Mouse (Mus musculus): ENCODE measurements around the gene Scg5.
A peak's percentile ranks its signal among the peaks of the same experiment; 100 is the strongest.

Gene Scg5

DNA sequence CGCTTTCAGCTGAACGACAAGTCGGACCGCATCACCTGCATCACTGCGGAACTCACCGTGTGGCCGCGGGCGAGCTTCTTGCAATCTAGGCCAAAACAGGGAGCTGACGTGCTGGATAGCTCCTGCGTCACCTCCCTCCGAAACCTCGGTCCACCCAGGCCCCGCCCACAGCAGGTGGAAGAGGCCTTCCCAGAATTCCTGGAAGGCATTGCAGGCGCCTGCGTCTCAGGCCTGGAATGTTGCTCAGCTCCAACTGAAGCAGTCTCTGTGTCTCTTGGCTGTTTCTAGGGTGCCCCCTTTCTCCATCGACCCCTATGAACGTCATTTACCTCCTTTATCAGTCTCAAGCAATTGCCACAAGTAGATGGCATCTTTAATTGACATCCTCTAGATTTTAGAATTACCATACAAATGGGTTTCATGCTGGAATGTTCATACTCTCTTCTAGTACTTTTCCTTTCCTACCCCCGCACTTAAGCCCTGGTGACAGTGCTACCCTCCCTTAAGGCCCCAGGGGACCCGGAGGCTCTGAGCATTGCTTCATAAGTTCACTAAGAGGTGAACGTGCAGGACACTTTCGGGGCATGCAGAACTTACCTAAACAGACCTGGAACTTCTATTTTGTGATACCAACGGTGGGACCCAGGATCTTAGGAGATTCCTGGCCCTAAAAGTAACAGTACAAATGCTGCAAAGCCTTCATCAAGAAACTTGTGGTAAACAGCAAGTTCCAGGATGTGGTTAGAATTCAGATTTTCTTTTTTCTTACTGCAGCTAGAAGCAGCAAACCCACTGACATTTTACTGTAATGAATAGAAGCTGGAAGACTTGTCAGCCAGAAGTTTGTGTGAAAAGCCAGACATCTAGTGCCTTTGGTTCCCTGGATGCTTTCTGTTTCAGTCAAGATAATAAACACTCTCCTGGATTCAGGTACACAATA, at the start of gene Scg5:
Gene Scg5 (minus strand): TSS at position 179 of the 940 bp plus-strand sequence.
- DNase-seq (ENCODE audit: low spot score in 2 of 2), result peak; percentile 57 to 79

DNA sequence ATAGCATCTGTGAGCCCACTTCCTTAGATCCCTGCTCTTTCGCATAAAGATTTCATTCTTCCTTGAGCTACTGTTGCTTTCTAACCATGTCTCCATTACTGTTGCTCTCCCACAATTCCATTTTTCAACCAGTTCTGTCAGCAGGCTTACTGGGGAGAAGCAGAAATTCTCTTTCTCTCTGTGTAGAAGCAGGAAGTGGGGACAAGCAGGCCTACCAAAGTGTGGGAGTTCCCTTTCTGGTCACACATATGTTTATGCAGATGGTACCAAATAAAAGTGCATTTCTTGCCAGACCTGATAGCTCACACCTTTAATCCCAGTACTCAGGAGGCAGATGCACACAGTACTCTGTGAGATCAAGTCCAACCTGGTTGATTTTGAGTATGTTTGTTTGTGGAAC, 41.2 kb upstream of the Scg5 start:
- DNase-seq (ENCODE audit: low spot score in 2 of 2), result no peak

DNA sequence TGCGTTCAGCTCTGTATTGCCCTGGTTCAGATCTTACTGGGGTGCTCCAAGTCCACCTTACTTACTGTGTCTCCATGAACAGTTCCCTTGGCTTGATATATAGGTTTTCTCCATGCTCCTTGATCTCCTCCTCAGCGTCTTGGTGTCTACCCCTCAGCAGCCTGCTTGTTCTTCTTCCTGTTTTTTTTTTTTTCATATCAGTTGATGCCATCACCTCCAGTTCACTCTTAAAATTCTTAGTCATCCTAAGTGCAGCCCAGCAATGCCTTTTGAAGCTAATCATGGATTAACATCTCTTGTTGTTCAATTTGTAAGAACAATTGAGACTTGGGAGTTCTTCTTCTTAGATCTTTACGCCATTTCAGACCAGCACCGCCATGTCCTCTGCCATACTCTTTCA, 39.5 kb upstream of the Scg5 start:
- DNase-seq (ENCODE audit: low spot score in 2 of 2), result no peak

DNA sequence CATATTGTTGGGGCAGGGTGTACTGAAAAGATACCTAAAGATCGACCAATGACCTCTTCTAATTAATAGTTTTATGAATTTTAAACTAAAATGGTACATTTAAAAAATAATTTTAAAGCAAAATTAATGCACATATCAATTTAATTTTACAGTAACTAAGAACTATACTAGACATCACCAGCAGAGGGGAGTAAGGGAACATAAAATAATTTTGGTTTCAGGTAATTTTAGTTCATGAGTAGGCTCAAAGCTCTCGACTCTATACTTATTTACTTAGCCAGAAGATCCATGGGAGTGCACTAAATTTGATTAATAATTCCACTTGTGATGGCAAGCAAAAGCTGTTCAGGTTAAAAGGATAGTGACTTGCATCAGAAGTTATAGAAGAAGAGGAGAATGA, 37.2 kb upstream of the Scg5 start:
- DNase-seq (ENCODE audit: low spot score in 2 of 2), result no peak

DNA sequence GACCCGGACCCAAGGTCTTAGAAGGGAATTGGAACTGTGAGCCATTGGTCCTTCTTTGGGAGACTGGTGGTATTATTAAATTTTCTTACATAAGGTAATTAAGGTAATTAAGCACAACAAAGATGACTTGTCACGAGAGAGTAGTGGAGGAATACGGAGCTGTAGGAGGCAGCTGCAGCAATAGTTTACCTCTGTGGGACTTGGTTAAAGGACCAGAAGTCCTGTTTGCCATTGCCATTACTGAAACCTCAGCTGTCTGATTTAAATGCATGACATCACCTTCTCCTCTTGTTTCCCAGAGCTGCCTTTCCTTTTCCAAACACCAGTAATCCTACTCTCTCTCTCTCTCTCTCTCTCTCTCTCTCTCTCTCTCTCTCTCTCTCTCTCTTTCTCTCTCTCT, 20.2 kb upstream of the Scg5 start:
- no peak for DNase-seq (ENCODE audit: low spot score in 2 of 2)

DNA sequence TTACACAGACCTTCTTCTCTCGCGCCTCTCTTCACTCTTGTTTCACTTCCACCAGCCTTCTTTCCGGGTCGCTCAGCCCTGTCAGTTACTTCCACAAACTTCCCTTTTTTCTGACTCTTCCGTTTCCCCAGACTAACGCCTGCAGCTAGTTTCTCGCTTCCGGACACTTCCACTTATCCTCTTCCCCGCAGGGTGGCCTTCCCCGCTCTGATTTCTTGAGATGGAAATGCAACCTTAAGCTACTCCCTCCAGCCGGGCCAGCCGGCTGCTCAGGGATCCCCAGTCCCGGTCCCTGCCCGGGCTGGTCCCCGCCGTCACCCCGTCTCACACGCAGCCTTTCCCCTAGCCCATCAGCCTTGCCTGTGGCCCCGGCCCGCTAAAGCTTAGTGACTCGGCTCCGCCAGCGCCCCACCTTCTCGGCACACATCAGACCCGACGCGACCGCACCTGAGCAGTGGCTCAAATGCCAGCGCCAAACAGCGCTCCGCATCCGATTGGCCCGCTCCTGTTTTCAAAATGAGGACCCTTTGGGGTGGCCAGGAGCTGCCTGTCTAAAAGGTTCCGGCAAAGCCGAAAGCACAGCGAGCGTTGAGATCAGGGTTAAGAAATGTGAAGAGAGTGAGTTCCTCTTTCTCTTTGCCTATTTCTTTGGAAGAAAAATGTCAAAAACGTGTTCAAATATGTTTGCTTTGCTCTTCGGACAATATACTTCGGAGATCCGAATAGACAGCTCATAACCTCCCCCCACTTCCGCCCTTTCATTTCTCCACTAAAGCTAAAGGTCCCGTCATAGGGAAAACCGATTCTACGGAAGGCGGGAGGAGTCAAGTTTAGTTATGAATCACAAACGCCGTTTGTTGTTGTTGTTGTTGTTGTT, 19.6 kb upstream of the Scg5 start, which contains the start of gene Arhgap11a:
Gene Arhgap11a (minus strand): TSS at position 417 of the 877 bp plus-strand sequence.
- DNase-seq (ENCODE audit: low spot score in 2 of 2), result peak; percentile 86 to 87

DNA sequence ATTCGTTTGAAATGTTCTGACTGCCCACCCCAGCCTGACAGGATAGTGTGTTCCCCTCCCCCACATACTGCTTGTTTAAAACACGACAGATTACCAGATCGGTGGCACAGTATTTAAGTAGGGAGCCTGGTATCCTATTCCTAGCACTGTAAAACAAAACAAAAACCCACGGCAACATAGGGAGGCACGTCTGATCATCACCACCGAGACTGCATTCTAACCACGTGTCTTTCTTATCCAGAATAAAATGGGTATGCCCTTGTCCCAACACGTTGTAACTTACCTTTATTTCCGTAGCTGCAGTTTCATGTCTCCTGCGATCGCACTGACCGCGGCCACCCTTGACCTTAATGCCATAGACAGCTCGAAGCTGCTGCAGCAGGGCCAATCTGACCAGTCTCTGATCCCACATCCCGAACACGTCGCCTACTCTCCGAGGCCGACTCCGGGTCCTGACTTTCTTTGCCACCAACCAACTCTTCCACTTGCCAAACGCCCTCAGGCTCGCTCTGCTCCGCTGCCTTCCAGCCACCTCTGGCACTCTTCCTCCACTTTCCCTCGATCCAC, 18.8 kb upstream of the Scg5 start:
- DNase-seq (ENCODE audit: low spot score in 2 of 2), result no peak

DNA sequence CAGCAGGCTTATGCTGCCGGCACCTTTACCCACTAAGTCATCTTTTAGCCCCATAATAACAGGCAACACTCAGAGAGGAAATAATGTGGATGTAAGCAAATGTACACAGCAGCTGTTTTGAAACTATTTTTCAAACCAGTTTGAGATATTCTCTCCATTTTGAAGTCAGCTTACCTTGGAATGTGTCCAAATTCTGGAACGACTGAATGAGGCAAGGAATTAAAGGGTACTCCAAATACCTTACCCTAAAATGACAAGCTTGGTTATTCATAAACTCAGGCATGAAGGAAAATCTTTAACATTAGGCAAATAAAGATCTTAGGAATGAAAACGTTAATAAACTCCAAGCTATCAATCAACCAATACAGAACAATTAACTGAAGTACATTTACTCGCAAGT, 16.2 kb upstream of the Scg5 start:
- no peak for DNase-seq (ENCODE audit: low spot score in 2 of 2)

DNA sequence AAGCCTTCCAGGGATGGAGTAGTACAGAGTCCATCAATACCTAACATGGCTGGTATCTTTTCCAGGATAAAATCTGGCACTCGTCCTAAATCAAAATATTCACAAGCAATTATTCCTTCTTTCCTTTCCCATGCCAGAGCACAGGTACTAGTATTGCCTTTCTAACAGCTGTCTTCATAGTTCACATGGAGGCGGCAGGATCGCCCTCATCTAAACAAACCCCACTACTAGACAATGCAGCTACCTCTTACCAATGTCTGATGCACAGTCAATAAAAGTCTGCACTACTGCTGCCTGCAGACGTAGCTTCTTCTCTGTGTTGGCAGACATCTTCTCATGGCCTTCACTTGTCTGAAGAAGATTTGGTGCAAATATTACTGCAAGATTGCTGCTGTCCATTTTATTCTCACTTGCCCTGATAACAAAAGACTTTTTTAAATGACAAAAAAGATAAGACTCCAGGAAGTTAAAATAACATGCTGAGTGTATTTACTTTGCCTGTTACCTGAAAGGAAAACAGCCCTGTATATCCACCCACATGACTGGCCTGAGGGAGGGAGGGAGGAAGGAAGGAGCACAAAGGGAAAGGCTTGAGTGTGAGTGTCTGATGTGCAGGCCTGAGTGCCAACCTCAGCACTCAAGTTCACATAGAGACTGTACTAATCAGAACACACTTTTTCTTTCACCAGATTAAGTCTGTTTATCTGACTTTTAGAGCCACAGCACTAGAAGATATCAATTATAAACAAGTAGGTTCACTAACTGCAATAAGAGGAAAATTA, 12.9 kb upstream of the Scg5 start:
- DNase-seq (ENCODE audit: low spot score in 2 of 2), result no peak

DNA sequence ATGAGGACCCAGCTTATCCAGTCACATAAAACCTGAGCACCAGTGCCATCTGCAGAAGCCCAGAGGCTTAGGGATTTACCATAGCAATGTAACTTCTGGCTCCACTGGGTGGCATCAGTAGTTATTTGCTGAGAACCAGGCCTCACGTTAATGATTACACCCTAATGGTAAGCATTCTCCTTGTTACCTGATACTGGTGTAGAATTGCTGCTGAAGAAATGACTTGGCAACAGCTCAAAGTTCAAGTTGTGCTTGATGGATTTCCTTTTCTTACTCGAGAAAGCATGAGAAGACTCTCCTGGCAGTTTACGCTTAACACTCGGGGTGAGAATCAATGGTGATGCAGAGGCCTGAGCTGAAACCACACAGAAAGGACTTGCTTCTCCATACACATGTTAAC, 10.6 kb upstream of the Scg5 start:
- DNase-seq (ENCODE audit: low spot score in 2 of 2), result no peak

DNA sequence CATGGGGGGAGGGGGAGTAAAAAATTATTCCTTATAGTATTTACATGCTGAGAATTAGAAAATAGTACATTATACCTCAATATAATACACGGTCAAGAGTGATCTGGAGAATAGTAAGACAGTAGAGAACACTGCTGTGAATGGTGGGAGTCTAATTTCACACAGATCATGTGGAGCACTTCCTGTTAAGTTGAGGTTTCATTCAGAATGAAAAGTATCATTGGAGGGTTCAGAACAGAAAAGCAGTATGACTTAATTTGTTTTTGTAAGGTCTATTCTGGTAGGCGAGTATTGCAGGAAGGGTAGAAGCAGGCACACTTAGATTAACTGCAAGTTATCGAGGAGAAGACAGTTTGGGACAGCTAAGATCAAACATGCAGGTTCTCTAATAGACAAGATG, 6.3 kb upstream of the Scg5 start:
- no peak for DNase-seq (ENCODE audit: low spot score in 2 of 2)

DNA sequence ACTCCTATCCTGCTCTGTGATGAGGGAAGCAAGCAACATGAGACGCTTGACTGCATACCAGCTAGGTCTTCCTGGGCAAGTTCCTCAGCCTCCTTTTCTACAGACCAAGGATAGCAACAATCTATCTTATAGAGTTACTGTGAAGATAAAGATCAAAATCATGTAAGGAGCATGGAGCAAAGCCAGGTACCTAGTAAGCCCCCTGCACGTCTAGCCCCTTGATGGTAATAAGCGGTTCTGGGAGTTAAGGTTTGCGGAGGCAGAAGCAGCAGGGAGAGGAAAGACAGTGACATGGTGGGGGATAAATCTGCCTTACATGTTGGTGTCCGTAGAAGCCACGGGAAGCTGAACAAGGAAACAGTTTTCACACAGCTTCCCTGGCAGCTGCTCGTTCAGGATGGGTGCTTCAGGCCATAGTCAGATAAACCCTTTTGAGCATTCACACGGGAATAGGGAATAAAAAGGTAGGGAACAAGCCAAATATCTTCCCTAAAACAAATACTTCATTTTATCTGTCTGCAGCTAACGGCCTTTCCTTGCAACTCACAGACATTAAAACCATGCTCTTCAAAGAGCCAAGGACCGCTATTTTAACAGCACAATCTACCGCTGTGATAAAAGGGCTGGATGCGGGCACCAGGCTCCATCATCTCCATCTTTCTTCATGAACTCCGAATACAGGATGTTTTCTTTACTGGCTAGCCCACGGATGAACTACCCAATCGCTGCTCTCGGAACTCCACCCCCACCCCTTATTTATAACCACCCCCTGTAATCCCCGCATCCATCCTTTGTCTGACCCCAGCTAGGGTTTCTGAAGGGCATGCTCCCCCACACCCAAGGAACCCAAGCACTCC, 607 bp downstream of the Scg5 start:
- DNase-seq (ENCODE audit: low spot score in 2 of 2), result no peak

DNA sequence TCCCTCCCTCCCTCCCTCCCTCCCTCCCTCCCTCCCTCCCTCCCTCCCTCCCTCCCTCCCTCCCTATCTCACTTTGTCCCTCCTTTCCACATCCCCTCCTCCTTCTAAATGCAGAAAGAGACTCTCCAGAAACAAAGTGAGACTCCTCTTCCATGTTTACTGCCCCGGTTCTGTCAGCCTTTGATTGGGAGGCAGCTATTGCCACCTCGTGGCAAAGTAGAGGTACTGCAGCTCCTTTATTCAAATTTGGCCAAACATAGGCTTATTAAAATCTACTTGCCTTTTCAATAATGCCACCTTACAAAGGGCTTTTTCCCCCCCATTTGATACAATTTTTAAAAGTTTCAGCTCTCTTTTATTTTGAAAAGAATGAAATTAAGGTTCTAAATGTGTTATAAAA, 5.0 kb downstream of the Scg5 start:
- DNase-seq (ENCODE audit: low spot score in 2 of 2), result no peak

DNA sequence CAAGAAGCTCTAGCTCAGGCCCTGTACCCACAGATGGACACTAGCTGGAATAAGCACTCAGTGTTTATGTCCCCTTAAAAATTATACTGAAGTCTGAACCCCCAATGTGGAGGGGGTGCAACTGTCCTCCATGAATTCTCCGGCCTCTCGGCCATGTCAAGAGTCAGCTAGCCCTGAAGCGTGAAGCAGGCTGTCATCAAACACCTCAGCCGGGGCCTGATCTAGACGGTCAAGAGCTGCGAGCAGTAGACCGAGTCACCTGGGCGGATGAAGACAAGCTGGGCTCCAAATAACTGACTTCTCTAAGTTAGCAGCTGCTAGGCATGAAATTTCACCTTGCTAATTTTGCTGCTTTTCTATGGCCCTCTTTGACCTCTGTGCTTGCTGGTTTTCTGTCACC, 6.6 kb downstream of the Scg5 start:
- DNase-seq (ENCODE audit: low spot score in 2 of 2), result no peak

DNA sequence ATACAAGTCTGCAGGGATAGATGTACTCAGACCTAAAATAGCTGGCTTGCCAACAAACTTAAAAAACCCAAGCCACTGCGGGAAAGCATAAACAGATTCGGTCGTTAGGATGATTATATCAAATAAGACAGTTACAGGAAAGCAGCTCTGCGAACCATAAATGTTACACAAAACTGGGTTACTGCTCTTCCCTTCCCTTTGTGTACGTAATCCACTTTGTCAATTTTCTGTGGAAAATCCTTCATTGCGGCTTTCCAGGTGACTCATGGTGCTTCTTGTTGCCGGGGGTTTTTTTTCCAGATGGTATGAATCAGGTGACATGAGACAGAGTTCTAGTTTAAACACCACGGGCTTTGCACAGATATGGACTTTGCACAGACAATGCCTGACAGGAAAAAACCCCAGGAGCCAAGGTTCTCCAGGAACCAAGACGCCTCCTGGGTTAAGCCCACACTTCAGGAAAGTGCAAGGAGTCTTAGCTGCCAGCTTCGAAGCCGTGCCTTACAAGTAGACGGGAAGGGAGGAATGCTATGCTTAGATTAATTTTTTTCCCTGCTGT, 7.7 kb downstream of the Scg5 start:
- DNase-seq (ENCODE audit: low spot score in 2 of 2), result no peak

DNA sequence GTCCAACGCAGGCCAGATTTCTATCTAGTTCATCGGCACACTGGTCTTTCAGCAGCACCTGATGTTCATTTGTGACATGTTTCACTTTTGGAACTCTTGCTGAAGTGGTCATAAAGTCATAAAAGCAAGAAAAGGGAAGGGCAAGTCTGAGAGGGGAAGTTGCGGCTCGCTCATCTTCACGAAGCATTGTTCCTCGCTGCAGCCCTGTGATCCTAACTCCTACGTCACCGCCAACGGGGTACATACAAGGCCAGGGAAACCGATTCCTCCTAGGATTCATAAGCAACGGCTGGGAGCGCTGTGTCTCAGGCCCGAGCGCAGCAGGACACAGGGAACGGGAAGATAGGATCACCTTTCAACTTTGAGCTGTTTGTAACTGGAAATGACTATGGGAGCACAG, 8.8 kb downstream of the Scg5 start:
- no peak for DNase-seq (ENCODE audit: low spot score in 2 of 2)

DNA sequence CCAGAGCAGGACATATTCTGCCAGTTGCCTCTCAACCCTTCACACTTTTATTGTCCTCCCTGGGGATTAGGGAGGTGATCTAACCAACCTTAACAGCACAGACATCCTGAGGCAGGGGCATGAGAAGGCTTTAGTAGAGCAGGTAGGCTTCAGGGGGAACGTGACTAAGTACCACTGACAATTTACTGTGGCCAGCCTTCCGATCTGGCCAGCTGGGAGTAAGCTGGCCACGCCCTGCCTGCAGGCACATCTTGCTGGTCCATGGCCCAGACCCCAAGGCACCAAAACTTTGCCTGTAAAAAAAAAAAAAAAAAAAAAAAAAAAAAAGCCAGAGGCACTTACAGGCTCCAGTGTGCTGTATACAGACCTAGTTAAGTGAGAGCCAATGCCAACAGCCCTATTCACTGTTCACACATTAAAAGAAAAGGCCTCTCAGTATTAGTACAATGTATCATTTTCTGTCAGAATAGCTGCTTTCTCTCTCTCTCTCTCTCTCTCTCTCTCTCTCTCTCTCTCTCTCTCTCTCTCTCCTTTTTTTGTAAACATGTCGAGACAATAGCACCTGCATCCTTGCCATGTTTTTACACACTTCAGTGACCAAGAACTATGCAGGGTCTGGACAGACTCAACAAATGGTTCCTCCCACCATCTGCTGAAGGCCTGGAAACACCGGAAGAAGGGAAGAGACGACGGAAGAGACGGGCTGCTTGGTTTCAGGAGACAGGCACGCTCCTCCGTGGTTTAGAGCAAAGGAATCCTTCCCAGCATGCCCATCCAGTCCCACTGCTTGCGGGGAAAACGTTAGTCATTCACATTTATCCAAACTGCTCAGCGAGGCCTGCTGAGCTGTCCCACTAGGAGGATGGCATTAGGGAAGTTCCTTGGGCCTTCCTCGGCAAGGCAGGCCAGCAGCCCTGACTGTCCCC, 11.0 kb downstream of the Scg5 start:
- no peak for DNase-seq (ENCODE audit: low spot score in 2 of 2)

DNA sequence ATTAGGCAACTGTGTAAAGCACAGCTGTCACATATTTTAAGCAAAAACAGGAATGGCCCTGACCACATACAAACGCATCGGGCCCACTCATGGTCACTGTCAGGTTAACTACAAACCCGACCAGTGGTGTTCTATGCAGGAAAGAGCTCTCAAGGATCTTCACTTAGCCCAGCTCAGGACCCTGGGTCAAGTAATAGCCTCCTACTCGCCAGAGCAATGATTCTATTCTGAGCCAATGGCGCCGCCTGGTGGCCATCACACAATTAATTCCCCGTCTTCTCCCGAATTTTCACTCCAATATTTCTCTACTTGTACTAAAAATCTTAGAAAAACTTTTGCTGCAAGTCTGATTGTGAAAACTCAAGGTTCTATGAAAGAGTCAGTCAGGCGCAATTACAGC, 21.3 kb downstream of the Scg5 start:
- DNase-seq (ENCODE audit: low spot score in 2 of 2), result peak in 1 of 2 experiments; percentile 54

Data from frontal cortex, postnatal 25 days (tissue).